Mouse (Mus musculus): ENCODE results near the gene D630023F18Rik.

- TF ChIP-seq CTCF (IDR thresholded peaks at IDR 0.05; ENCODE audit: borderline replicate concordance, insufficient read depth, low read length): no peak
- TF ChIP-seq POLR2A (IDR thresholded peaks at IDR 0.05; ENCODE audit: low read depth, low read length): no peak
Measured at GRCm38 (mm10) chr1:65156111-65156510, 33.1 kb upstream of the D630023F18Rik start.

Measured in embryonic fibroblast, embryonic 13.5 days (primary cell).